Mouse (Mus musculus) neutrophil, adult 5-6 weeks (primary cell): ENCODE results near the gene Astl. TPM values are rescaled to one million over a fixed set of nuclear protein-coding genes. Genes with fewer than 3 reads are reported as not detected.

Source experiments
- ATAC-seq: fragments of 151-379, 151-347 bp; 2 replicates; pipeline ENCODE4 v1.8.0; 2017; ENCODE audit warnings: mild to moderate bottlenecking, moderate TSS enrichment; ENCODE audit not compliant: insufficient number of reproducible peaks, poor library complexity, low FRiP score, severe bottlenecking; ENCODE audit errors: extremely low read depth
- total RNA-seq: library from RNA; stranded (forward); fragments of 200-1000 nt; gene quantifications from 2 replicates; pipeline ENCODE4 v1.2.3, GENCODE M21; 2017

Gene Astl
- total RNA-seq, 1 experiment from 2014 or later: 1.5 TPM

DNA sequence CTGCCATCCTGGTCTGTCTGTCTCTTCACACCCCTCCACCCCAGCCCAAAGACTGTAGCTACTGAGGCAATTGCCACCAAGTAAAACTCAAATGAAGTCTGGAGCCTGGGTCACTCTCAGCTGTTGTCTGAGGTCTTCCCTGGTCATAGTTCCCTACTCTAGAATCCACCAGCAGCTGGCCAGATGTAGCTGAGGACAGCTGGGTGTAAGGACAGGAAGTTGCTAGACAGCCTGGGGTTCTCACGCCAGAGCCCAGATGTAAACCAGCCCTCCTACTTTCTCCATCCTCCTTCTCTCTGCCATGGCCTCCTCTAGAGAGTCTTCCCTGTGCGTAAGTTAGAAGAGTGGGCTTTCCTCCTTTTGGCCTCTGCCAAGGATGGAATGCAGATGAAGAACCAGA is 49.1 kb downstream of the Astl start:
- no peak for ATAC-seq

DNA sequence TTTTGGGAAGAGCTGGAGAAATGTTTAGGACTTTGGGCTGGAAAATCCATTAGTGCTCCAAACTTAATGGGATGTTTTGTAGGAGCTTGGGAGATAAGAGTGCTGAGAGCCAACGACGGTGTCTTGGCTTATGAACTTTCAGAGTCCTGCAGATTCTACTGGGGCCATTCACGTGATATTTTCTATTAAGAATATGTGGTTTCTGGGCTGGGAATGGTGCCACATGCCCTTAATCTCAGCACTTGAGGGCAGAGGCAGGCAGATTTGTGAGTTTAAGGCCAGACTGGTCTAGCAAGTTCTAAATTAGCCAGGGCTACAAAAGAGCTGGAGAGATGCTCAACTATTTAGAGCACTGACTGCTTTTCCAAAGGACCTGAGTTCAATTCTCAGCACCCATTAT is 51.9 kb downstream of the Astl start:
- ATAC-seq: no peak

DNA sequence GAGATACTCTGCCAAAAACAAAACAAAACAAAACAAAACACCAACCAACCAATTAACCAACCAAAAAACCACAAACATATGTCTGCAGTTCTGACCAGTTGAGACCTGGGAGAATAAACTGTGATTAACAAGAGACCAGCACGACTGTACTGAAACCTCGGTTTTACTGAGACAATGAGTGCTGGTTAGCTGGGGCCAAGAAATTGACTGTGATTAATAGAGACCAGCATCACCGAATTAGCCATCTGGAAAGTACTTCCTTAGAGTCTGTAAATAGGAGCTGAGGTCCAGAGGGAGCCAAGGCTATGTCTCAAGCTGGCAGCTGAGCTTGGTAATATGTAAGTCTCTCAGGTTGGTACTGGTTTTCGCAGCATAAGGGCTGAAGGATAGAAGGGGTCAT is 52.4 kb downstream of the Astl start:
- no peak for ATAC-seq

DNA sequence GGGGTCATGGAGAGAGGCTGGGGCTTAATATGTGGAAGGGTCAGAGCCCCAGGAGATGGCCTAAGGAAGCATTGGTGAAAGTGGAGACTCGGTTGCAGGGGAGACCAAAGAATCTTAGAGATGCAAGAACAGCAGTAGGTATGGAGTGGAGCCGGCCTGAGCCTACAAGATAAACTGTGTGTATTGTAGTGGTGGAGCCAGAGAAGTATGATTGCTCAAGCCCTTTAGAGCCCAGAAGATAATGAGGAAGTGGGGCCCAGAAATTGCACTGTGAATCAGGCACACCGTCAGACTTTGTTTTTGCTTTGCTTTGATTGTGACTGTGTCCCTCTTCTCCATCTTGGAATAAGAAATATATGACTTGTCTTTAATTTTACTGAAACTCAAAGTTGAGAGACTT is 52.9 kb downstream of the Astl start:
- ATAC-seq: no peak

DNA sequence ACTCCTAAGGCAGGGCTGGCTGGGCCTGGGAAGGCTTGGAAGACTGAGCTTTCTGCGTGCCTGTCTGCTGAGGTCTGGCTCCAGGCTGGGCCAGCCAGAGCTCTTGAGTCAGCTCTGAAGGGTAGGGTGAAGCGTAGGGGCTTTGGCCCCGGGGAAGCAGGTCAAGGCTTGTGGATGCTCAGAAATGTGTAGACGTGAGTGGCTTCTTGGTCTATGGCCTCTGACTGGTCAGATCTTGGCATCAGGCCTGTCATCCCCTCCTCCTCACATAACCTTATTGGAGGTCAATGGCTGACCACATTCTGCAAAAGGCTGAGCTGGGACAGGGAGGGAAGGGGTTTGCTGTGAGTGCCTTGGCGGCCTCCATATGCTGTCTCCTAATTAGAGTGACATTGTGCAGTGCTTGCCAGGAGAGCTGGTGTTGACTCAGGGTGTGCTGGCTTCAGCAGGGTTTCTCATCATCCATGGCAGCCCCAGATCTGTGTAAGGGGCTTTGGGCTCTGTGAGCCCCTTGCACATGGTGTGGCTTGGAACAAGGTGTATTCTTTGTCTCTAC is 56.2 kb downstream of the Astl start:
- ATAC-seq: no peak

DNA sequence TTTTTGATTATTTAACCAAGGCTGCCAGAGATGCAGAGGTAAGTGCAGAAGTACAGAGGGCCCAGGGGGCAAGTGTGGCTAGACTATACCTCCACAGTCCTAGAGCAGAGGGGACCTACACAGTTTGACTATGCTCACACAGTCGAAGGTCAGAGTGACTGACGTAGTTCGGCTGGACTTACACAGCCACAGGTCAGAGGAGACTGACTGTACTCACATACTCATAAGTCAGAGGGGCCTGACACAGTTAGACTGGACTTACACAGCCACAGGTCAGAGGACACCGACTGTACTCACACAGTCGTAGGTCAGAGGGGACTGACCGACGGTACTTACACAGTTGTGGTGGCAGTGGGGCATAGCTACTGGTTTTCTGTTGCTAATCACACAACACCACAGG is 60.3 kb downstream of the Astl start:
- no peak for ATAC-seq

Other genes starting within 250 kb of the Astl start
- gene Ncaph, start 204.7 kb upstream of the Astl start, total RNA-seq: 2.3 and 5.4 TPM in 2 replicates
- gene Itpripl1, start 195.2 kb upstream of the Astl start, total RNA-seq: 14.2 and 18.0 TPM in 2 replicates
- 1.3 and 2.3 TPM in 2 replicates for gene 1810024B03Rik, start 130.4 kb upstream of the Astl start, total RNA-seq
- 180 and 197 TPM in 2 replicates for gene Snrnp200, start 130.3 kb upstream of the Astl start, total RNA-seq
- 23.6 and 32.8 TPM in 2 replicates for gene Ciao1, start 90.8 kb upstream of the Astl start, total RNA-seq
- 83.6 and 100 TPM in 2 replicates for gene Tmem127, start 90.7 kb upstream of the Astl start, total RNA-seq
- 110 and 111 TPM in 2 replicates for gene Stard7, start 68.4 kb upstream of the Astl start, total RNA-seq
- 175 and 211 TPM in 2 replicates for gene Dusp2, start 2.5 kb upstream of the Astl start, total RNA-seq
- not detected in 2 replicates for gene Adra2b, start 24.6 kb downstream of the Astl start, total RNA-seq
- gene Gpat2, start 86.6 kb downstream of the Astl start, total RNA-seq: not detected in 2 replicates
- gene Fahd2a, start 105.9 kb downstream of the Astl start, total RNA-seq: 8.5 and 11.8 TPM in 2 replicates
- 0.25 TPM in 1 of 2 replicates, not detected in the other for gene Kcnip3, start 183.5 kb downstream of the Astl start, total RNA-seq
- gene Prom2, start 202.8 kb downstream of the Astl start, total RNA-seq: not detected in 2 replicates
- 4.4 and 5.2 TPM in 2 replicates for gene Zfp661, start 248.5 kb downstream of the Astl start, total RNA-seq
- 29.9 and 34.9 TPM in 2 replicates for gene Mrps5, start 248.6 kb downstream of the Astl start, total RNA-seq